Mouse (Mus musculus) CH12.LX (cell line): ENCODE measurements around the gene Ttll4. TPM values are rescaled to one million over a fixed set of nuclear protein-coding genes. Genes with fewer than 3 reads are reported as not detected.

Source experiments
- DNase-seq: peaks from one replicate; pipeline ENCODE4 v3.0.0-alpha.2; 2013; ENCODE audit errors: extremely low read depth
- H3K27ac ChIP-seq: 2 replicates; pipeline ENCODE4 v1.5.1; 2012; ENCODE audit warnings: low read depth, mild to moderate bottlenecking, control low read depth, moderate library complexity; ENCODE audit not compliant: insufficient read depth
- H3K27me3 ChIP-seq: replicated peaks from 2 replicates; pipeline ENCODE3; 2012; ENCODE audit warnings: inconsistent platforms
- H3K36me3 ChIP-seq, 2 experiments: replicated peaks in 1 of 2; 2 replicates each; pipeline versions ENCODE3 to v1.6.1; 2012; ENCODE audit warnings: inconsistent platforms in 1 of 2, low read length in 1 of 2, mild to moderate bottlenecking in 1 of 2, mixed read lengths in 1 of 2, moderate library complexity in 1 of 2; ENCODE audit not compliant: control insufficient read depth in 1 of 2, insufficient read depth in 1 of 2
- H3K4me1 ChIP-seq, 2 experiments: 2 replicates each; pipeline ENCODE4 v1.6.1; 2012; ENCODE audit warnings: inconsistent platforms in 1 of 2, moderate library complexity in 1 of 2; ENCODE audit not compliant: insufficient read depth in 2 of 2, control insufficient read depth in 1 of 2
- H3K4me2 ChIP-seq: 2 replicates; pipeline ENCODE4 v1.6.1; 2012; ENCODE audit warnings: low read depth, mild to moderate bottlenecking, control low read depth; ENCODE audit not compliant: poor library complexity, insufficient read depth, severe bottlenecking
- H3K4me3 ChIP-seq, 3 experiments: fragments of 150-350 bp in 1 of 3; sonication (generic) in 1 of 3; replicated peaks in 1 of 3; 2 replicates each; pipeline versions ENCODE3 to v1.5.1; 2011 to 2012; ENCODE audit warnings: low read depth in 2 of 3, low read length in 2 of 3, mild to moderate bottlenecking in 2 of 3, moderate library complexity in 2 of 3, control low read depth in 1 of 3, improper control_type of control experiment in 1 of 3, inconsistent platforms in 1 of 3, mixed read lengths in 1 of 3; ENCODE audit not compliant: poor library complexity in 1 of 3
- H3K79me2 ChIP-seq: replicated peaks from 2 replicates; pipeline ENCODE4 v1.6.1; 2012; ENCODE audit warnings: mild to moderate bottlenecking, moderate library complexity; ENCODE audit not compliant: control insufficient read depth, poor library complexity, insufficient read depth, severe bottlenecking; ENCODE audit errors: extremely low read depth
- H3K9ac ChIP-seq: 2 replicates; pipeline ENCODE4 v1.6.1; 2012; ENCODE audit warnings: low read depth, mild to moderate bottlenecking, control low read depth, moderate library complexity; ENCODE audit not compliant: insufficient read depth
- H3K9me3 ChIP-seq: replicated peaks from 2 replicates; pipeline ENCODE3; 2012; ENCODE audit warnings: low read length, inconsistent platforms, mixed read lengths
- BHLHE40 ChIP-seq: IDR thresholded peaks from 2 replicates; pipeline ENCODE4 v1.6.1; 2011; ENCODE audit warnings: mild to moderate bottlenecking, low read depth, low read length, improper control_type of control experiment
- CHD2 ChIP-seq: IDR thresholded peaks from 2 replicates; pipeline ENCODE4 v1.6.1; 2011; ENCODE audit warnings: low read length, improper control_type of control experiment
- EP300 ChIP-seq: IDR thresholded peaks from 2 replicates; pipeline ENCODE4 v1.6.1; 2011; ENCODE audit warnings: low read length, improper control_type of control experiment
- ETS1 ChIP-seq: conservative IDR thresholded peaks from 2 replicates; pipeline ENCODE4 v1.6.1; 2012; ENCODE audit warnings: low read depth, mild to moderate bottlenecking, inconsistent platforms, low read length, improper control_type of control experiment, moderate library complexity
- GABPA ChIP-seq: IDR thresholded peaks from 2 replicates; pipeline ENCODE4 v1.6.1; 2012; ENCODE audit warnings: low read depth, low read length, improper control_type of control experiment, inconsistent platforms; ENCODE audit not compliant: insufficient replicate concordance
- IRF4 ChIP-seq: IDR thresholded peaks from 2 replicates; pipeline ENCODE4 v1.6.1; 2014; ENCODE audit warnings: low read depth, mild to moderate bottlenecking, inconsistent platforms, low read length, improper control_type of control experiment
- JUN ChIP-seq: IDR thresholded peaks from 2 replicates; pipeline ENCODE4 v1.6.1; 2011; ENCODE audit warnings: low read depth, mild to moderate bottlenecking, low read length, improper control_type of control experiment, moderate library complexity; ENCODE audit not compliant: insufficient read depth
- JUND ChIP-seq: conservative IDR thresholded peaks from 2 replicates; pipeline ENCODE4 v1.6.1; 2011; ENCODE audit warnings: low read depth, low read length, improper control_type of control experiment
- KAT2A ChIP-seq: IDR thresholded peaks from 2 replicates; pipeline ENCODE4 v1.6.1; 2012; ENCODE audit warnings: low read length, improper control_type of control experiment, inconsistent platforms; ENCODE audit not compliant: insufficient replicate concordance
- MAFK ChIP-seq: IDR thresholded peaks from 2 replicates; pipeline ENCODE4 v1.6.1; 2011; ENCODE audit warnings: low read length, improper control_type of control experiment; ENCODE audit not compliant: insufficient replicate concordance
- MAX ChIP-seq: IDR thresholded peaks from 2 replicates; pipeline ENCODE4 v1.6.1; 2011; ENCODE audit warnings: low read length, improper control_type of control experiment
- MAZ ChIP-seq: IDR thresholded peaks from 2 replicates; pipeline ENCODE4 v1.6.1; 2012; ENCODE audit warnings: low read depth, mild to moderate bottlenecking, inconsistent platforms, low read length, improper control_type of control experiment, moderate library complexity
- MEF2A ChIP-seq: IDR thresholded peaks from 2 replicates; pipeline ENCODE4 v1.6.1; 2014; ENCODE audit warnings: low read depth, mild to moderate bottlenecking, inconsistent platforms, low read length, improper control_type of control experiment, borderline replicate concordance
- MXI1 ChIP-seq: IDR thresholded peaks from 2 replicates; pipeline ENCODE4 v1.6.1; 2011; ENCODE audit warnings: mild to moderate bottlenecking, low read depth, low read length, improper control_type of control experiment
- MYC ChIP-seq: IDR thresholded peaks from 2 replicates; pipeline ENCODE4 v1.6.1; 2011; ENCODE audit warnings: low read depth, mild to moderate bottlenecking, improper control_type of control experiment, low read length
- POLR2A ChIP-seq: IDR thresholded peaks from 2 replicates; pipeline ENCODE4 v1.6.1; 2011; ENCODE audit warnings: low read depth, mild to moderate bottlenecking, improper control_type of control experiment, low read length
- POLR2AphosphoS2 ChIP-seq: IDR thresholded peaks from 2 replicates; pipeline ENCODE4 v1.6.1; 2011; ENCODE audit warnings: low read depth, low read length, improper control_type of control experiment
- RAD21 ChIP-seq: IDR thresholded peaks from 2 replicates; pipeline ENCODE4 v1.6.1; 2011; ENCODE audit warnings: low read depth, mild to moderate bottlenecking, low read length, improper control_type of control experiment, moderate library complexity
- RCOR1 ChIP-seq: conservative IDR thresholded peaks from 2 replicates; pipeline ENCODE4 v1.6.1; 2012; ENCODE audit warnings: low read depth, mild to moderate bottlenecking, inconsistent platforms, low read length, improper control_type of control experiment
- SIN3A ChIP-seq: IDR thresholded peaks from 2 replicates; pipeline ENCODE4 v1.6.1; 2012; ENCODE audit warnings: low read length, improper control_type of control experiment, inconsistent platforms
- TBP ChIP-seq: conservative IDR thresholded peaks from 2 replicates; pipeline ENCODE4 v1.6.1; 2011; ENCODE audit warnings: low read depth, low read length, improper control_type of control experiment
- TCF12 ChIP-seq: IDR thresholded peaks from 2 replicates; pipeline ENCODE4 v1.6.1; 2014; ENCODE audit warnings: low read depth, mild to moderate bottlenecking, inconsistent platforms, low read length, improper control_type of control experiment
- USF1 ChIP-seq: IDR thresholded peaks from 2 replicates; pipeline ENCODE4 v1.6.1; 2014; ENCODE audit warnings: low read depth, mild to moderate bottlenecking, inconsistent platforms, low read length, improper control_type of control experiment
- ZKSCAN1 ChIP-seq: IDR thresholded peaks from 2 replicates; pipeline ENCODE4 v1.6.1; 2012; ENCODE audit warnings: low read depth, inconsistent platforms, low read length, improper control_type of control experiment, borderline replicate concordance
- dilution Hi-C: fragments of 300-500 bp; cut with MboI; formaldehyde crosslinking; loops from 2 replicates; pipeline ENCODE4 v1.14.3; 2020; ENCODE audit warnings: low sequenced_read_pairs; ENCODE audit not compliant: extremely low pct_unique_long_range_greater_than_20kb, extremely low pct_ligation_motif_present
- in situ Hi-C: fragments of 300-500 bp; cut with MboI; formaldehyde crosslinking; loops from 3 replicates; pipeline ENCODE4 v1.14.3; 2019; ENCODE audit warnings: low sequenced_read_pairs, low pct_ligation_motif_present, low pct_unique_long_range_greater_than_20kb, mixed read lengths
- polyA plus RNA-seq: library from polyadenylated mRNA; unstranded; fragments of >175 nt; gene quantifications from 2 replicates; pipeline ENCODE4 v1.2.1, GENCODE M21; 2012; ENCODE audit warnings: low read depth; ENCODE audit not compliant: insufficient read length
- total RNA-seq, 2 experiments: library from RNA; depleted of rRNA; stranded (reverse); fragments of 300-350 nt in 1 of 2; fragments of >200 nt in 1 of 2; gene quantifications; 2 replicates each; pipeline ENCODE4 v1.2.3; 2012 to 2014

Gene Ttll4
- total and polyA plus RNA-seq, 3 experiments: 21.8 to 85.8 (median 23.6) TPM

GRCm38 (mm10) chr1:74698353-74698752, 36.8 kb downstream of the Ttll4 start:
- in situ Hi-C loops: no loop called here
- Histone ChIP-seq H3K4me2 (no peak overlapping the region), H3K27me3 (no peaks in the 10 kb centered on the region), H3K4me1 (peaks cover 5 to 23% of the 10 kb centered on the region in 2 experiments), H3K9ac (no peak overlapping the region), H3K36me3 (peaks cover 51 to 86% of the 10 kb centered on the region in 2 experiments), H3K79me2 (no peaks in the 10 kb centered on the region), H3K4me3 (no peak overlapping the region), H3K27ac (no peak overlapping the region), H3K9me3 (no peaks in the 10 kb centered on the region)
- no peak for TF ChIP-seq USF1
- TF ChIP-seq SIN3A: no peak
- TF ChIP-seq MYC: no peak
- no peak for TF ChIP-seq CHD2
- no peak for TF ChIP-seq ETS1
- TF ChIP-seq ZKSCAN1: no peak
- no peak for TF ChIP-seq TCF12
- no peak for TF ChIP-seq TBP
- dilution Hi-C loops: no loop called here
- DNase-seq: no peak

DNA sequence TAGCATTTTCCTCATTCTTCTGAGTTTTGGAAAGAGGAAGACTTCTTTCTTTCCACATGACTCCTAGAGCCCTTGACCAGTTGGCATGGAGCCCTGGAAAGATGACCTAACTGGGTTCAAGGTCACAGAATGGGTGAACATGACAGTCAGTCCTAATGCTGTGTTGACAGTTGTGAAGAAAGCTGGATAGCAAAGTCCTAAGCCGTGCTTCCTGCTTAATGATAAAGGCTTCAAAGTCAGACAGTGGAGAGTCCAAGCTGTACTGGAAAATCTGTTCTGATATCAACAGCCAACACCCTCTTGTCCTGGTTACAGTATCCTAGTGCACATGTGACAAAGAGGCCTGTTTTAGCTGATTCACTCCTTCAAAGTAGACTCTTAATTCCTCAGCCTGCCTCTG, 37.2 kb downstream of the Ttll4 start:
- Histone ChIP-seq H3K4me3 (no peak overlapping the region), H3K4me1 (peaks cover 5 to 23% of the 10 kb centered on the region in 2 experiments), H3K79me2 (no peaks in the 10 kb centered on the region), H3K9ac (no peak overlapping the region), H3K36me3 (peaks cover 49 to 82% of the 10 kb centered on the region in 2 experiments), H3K27me3 (no peaks in the 10 kb centered on the region), H3K27ac (no peak overlapping the region), H3K4me2 (no peak overlapping the region), H3K9me3 (no peaks in the 10 kb centered on the region)
- in situ Hi-C loops: no loop called here
- dilution Hi-C loops: no loop called here
- DNase-seq: no peak
- no peak for TF ChIP-seq TBP
- no peak for TF ChIP-seq MAX
- TF ChIP-seq KAT2A: no peak
- no peak for TF ChIP-seq USF1

- DNase-seq: no peak
- dilution Hi-C loops (no loop called here), in situ Hi-C loops (no loop called here)
- Histone ChIP-seq H3K27ac (no peak overlapping the region), H3K4me2 (no peak overlapping the region), H3K4me3 (no peak overlapping the region), H3K27me3 (no peaks in the 10 kb centered on the region), H3K9ac (no peak overlapping the region), H3K9me3 (no peaks in the 10 kb centered on the region), H3K36me3 (peaks cover 24 to 55% of the 10 kb centered on the region in 2 experiments), H3K4me1 (peaks cover 5 to 23% of the 10 kb centered on the region in 2 experiments), H3K79me2 (no peaks in the 10 kb centered on the region)
- TF ChIP-seq KAT2A (no peak), BHLHE40 (peak; percentile 52; the same call in 1 of the 2 replicates), CHD2 (no peak), USF1 (no peak), POLR2A (no peak), MAZ (no peak), TCF12 (no peak), MAFK (peak; percentile 52; the same call in 1 of the 2 replicates), JUN (no peak), JUND (peak; percentile 27; the same call in 1 of the 2 replicates), ZKSCAN1 (no peak), POLR2AphosphoS2 (no peak; the same call in 1 of the 2 replicates), MEF2A (0 out of 2 replicates have a peak, but pooled peaks have one; percentile 25), IRF4 (peak; percentile 88), MYC (peak; percentile 44; the same call in 1 of the 2 replicates), RCOR1 (0 out of 2 replicates have a peak, but pooled peaks have one; percentile 22), RAD21 (no peak), EP300 (peak; percentile 81), GABPA (no peak), MXI1 (no peak)
These were observed 40.6 kb downstream of the Ttll4 start for GRCm38 (mm10) chr1:74702142-74702553.
